Mouse (Mus musculus) CH12.LX (cell line): ENCODE measurements around the gene Sf1. TPM values are rescaled to one million over a fixed set of nuclear protein-coding genes. Genes with fewer than 3 reads are reported as not detected.

ENCODE experiments used
- DNase-seq: peaks from one replicate; pipeline ENCODE4 v3.0.0-alpha.2; 2013; ENCODE audit errors: extremely low read depth
- H3K27ac ChIP-seq: 2 replicates; pipeline ENCODE4 v1.5.1; 2012; ENCODE audit warnings: low read depth, mild to moderate bottlenecking, control low read depth, moderate library complexity; ENCODE audit not compliant: insufficient read depth
- H3K27me3 ChIP-seq: replicated peaks from 2 replicates; pipeline ENCODE3; 2012; ENCODE audit warnings: inconsistent platforms
- H3K36me3 ChIP-seq, 2 experiments: replicated peaks in 1 of 2; 2 replicates each; pipeline versions ENCODE3 to v1.6.1; 2012; ENCODE audit warnings: inconsistent platforms in 1 of 2, low read length in 1 of 2, mild to moderate bottlenecking in 1 of 2, mixed read lengths in 1 of 2, moderate library complexity in 1 of 2; ENCODE audit not compliant: control insufficient read depth in 1 of 2, insufficient read depth in 1 of 2
- H3K4me1 ChIP-seq, 2 experiments: 2 replicates each; pipeline ENCODE4 v1.6.1; 2012; ENCODE audit warnings: inconsistent platforms in 1 of 2, moderate library complexity in 1 of 2; ENCODE audit not compliant: insufficient read depth in 2 of 2, control insufficient read depth in 1 of 2
- H3K4me2 ChIP-seq: 2 replicates; pipeline ENCODE4 v1.6.1; 2012; ENCODE audit warnings: low read depth, mild to moderate bottlenecking, control low read depth; ENCODE audit not compliant: poor library complexity, insufficient read depth, severe bottlenecking
- H3K4me3 ChIP-seq, 3 experiments: fragments of 150-350 bp in 1 of 3; sonication (generic) in 1 of 3; replicated peaks in 1 of 3; 2 replicates each; pipeline versions ENCODE3 to v1.5.1; 2011 to 2012; ENCODE audit warnings: low read depth in 2 of 3, low read length in 2 of 3, mild to moderate bottlenecking in 2 of 3, moderate library complexity in 2 of 3, control low read depth in 1 of 3, improper control_type of control experiment in 1 of 3, inconsistent platforms in 1 of 3, mixed read lengths in 1 of 3; ENCODE audit not compliant: poor library complexity in 1 of 3
- H3K79me2 ChIP-seq: replicated peaks from 2 replicates; pipeline ENCODE4 v1.6.1; 2012; ENCODE audit warnings: mild to moderate bottlenecking, moderate library complexity; ENCODE audit not compliant: control insufficient read depth, poor library complexity, insufficient read depth, severe bottlenecking; ENCODE audit errors: extremely low read depth
- H3K9ac ChIP-seq: 2 replicates; pipeline ENCODE4 v1.6.1; 2012; ENCODE audit warnings: low read depth, mild to moderate bottlenecking, control low read depth, moderate library complexity; ENCODE audit not compliant: insufficient read depth
- H3K9me3 ChIP-seq: replicated peaks from 2 replicates; pipeline ENCODE3; 2012; ENCODE audit warnings: low read length, inconsistent platforms, mixed read lengths
- BHLHE40 ChIP-seq: IDR thresholded peaks from 2 replicates; pipeline ENCODE4 v1.6.1; 2011; ENCODE audit warnings: mild to moderate bottlenecking, low read depth, low read length, improper control_type of control experiment
- CHD1 ChIP-seq: IDR thresholded peaks from 2 replicates; pipeline ENCODE4 v1.6.1; 2012; ENCODE audit warnings: low read depth, low read length, improper control_type of control experiment, inconsistent platforms
- CTCF ChIP-seq, 2 experiments: IDR thresholded peaks in 1 of 2; conservative IDR thresholded peaks in 1 of 2; 2 replicates each; pipeline ENCODE4 v1.5.1; 2011 to 2012; ENCODE audit warnings: low read depth in 2 of 2, low read length in 2 of 2, improper control_type of control experiment in 1 of 2, inconsistent platforms in 1 of 2, mild to moderate bottlenecking in 1 of 2, moderate library complexity in 1 of 2
- EP300 ChIP-seq: IDR thresholded peaks from 2 replicates; pipeline ENCODE4 v1.6.1; 2011; ENCODE audit warnings: low read length, improper control_type of control experiment
- ETS1 ChIP-seq: conservative IDR thresholded peaks from 2 replicates; pipeline ENCODE4 v1.6.1; 2012; ENCODE audit warnings: low read depth, mild to moderate bottlenecking, inconsistent platforms, low read length, improper control_type of control experiment, moderate library complexity
- HCFC1 ChIP-seq: IDR thresholded peaks from 2 replicates; pipeline ENCODE4 v1.6.1; 2012; ENCODE audit warnings: low read depth, mild to moderate bottlenecking, inconsistent platforms, low read length, improper control_type of control experiment
- JUND ChIP-seq: conservative IDR thresholded peaks from 2 replicates; pipeline ENCODE4 v1.6.1; 2011; ENCODE audit warnings: low read depth, low read length, improper control_type of control experiment
- MAFK ChIP-seq: IDR thresholded peaks from 2 replicates; pipeline ENCODE4 v1.6.1; 2011; ENCODE audit warnings: low read length, improper control_type of control experiment; ENCODE audit not compliant: insufficient replicate concordance
- MAX ChIP-seq: IDR thresholded peaks from 2 replicates; pipeline ENCODE4 v1.6.1; 2011; ENCODE audit warnings: low read length, improper control_type of control experiment
- MEF2A ChIP-seq: IDR thresholded peaks from 2 replicates; pipeline ENCODE4 v1.6.1; 2014; ENCODE audit warnings: low read depth, mild to moderate bottlenecking, inconsistent platforms, low read length, improper control_type of control experiment, borderline replicate concordance
- MXI1 ChIP-seq: IDR thresholded peaks from 2 replicates; pipeline ENCODE4 v1.6.1; 2011; ENCODE audit warnings: mild to moderate bottlenecking, low read depth, low read length, improper control_type of control experiment
- NELFE ChIP-seq: IDR thresholded peaks from 2 replicates; pipeline ENCODE4 v1.6.1; 2011; ENCODE audit warnings: low read depth, low read length, improper control_type of control experiment
- NRF1 ChIP-seq: IDR thresholded peaks from 2 replicates; pipeline ENCODE4 v1.6.1; 2014; ENCODE audit warnings: low read depth, mild to moderate bottlenecking, inconsistent platforms, low read length, improper control_type of control experiment, moderate library complexity
- RAD21 ChIP-seq: IDR thresholded peaks from 2 replicates; pipeline ENCODE4 v1.6.1; 2011; ENCODE audit warnings: low read depth, mild to moderate bottlenecking, low read length, improper control_type of control experiment, moderate library complexity
- RCOR1 ChIP-seq: conservative IDR thresholded peaks from 2 replicates; pipeline ENCODE4 v1.6.1; 2012; ENCODE audit warnings: low read depth, mild to moderate bottlenecking, inconsistent platforms, low read length, improper control_type of control experiment
- SIN3A ChIP-seq: IDR thresholded peaks from 2 replicates; pipeline ENCODE4 v1.6.1; 2012; ENCODE audit warnings: low read length, improper control_type of control experiment, inconsistent platforms
- TBP ChIP-seq: conservative IDR thresholded peaks from 2 replicates; pipeline ENCODE4 v1.6.1; 2011; ENCODE audit warnings: low read depth, low read length, improper control_type of control experiment
- TCF12 ChIP-seq: IDR thresholded peaks from 2 replicates; pipeline ENCODE4 v1.6.1; 2014; ENCODE audit warnings: low read depth, mild to moderate bottlenecking, inconsistent platforms, low read length, improper control_type of control experiment
- UBTF ChIP-seq: IDR thresholded peaks from 2 replicates; pipeline ENCODE4 v1.6.1; 2012; ENCODE audit warnings: low read depth, mild to moderate bottlenecking, inconsistent platforms, low read length, improper control_type of control experiment, moderate library complexity
- USF1 ChIP-seq: IDR thresholded peaks from 2 replicates; pipeline ENCODE4 v1.6.1; 2014; ENCODE audit warnings: low read depth, mild to moderate bottlenecking, inconsistent platforms, low read length, improper control_type of control experiment
- USF2 ChIP-seq: conservative IDR thresholded peaks from 2 replicates; pipeline ENCODE4 v1.6.1; 2011; ENCODE audit warnings: low read depth, low read length, improper control_type of control experiment
- ZKSCAN1 ChIP-seq: IDR thresholded peaks from 2 replicates; pipeline ENCODE4 v1.6.1; 2012; ENCODE audit warnings: low read depth, inconsistent platforms, low read length, improper control_type of control experiment, borderline replicate concordance
- ZMIZ1 ChIP-seq: IDR thresholded peaks from 2 replicates; pipeline ENCODE4 v1.6.1; 2012; ENCODE audit warnings: low read depth, mild to moderate bottlenecking, inconsistent platforms, low read length, improper control_type of control experiment
- dilution Hi-C: fragments of 300-500 bp; cut with MboI; formaldehyde crosslinking; loops from 2 replicates; pipeline ENCODE4 v1.14.3; 2020; ENCODE audit warnings: low sequenced_read_pairs; ENCODE audit not compliant: extremely low pct_unique_long_range_greater_than_20kb, extremely low pct_ligation_motif_present
- in situ Hi-C: fragments of 300-500 bp; cut with MboI; formaldehyde crosslinking; loops from 3 replicates; pipeline ENCODE4 v1.14.3; 2019; ENCODE audit warnings: low sequenced_read_pairs, low pct_ligation_motif_present, low pct_unique_long_range_greater_than_20kb, mixed read lengths
- polyA plus RNA-seq: library from polyadenylated mRNA; unstranded; fragments of >175 nt; gene quantifications from 2 replicates; pipeline ENCODE4 v1.2.1, GENCODE M21; 2012; ENCODE audit warnings: low read depth; ENCODE audit not compliant: insufficient read length
- total RNA-seq, 2 experiments: library from RNA; depleted of rRNA; stranded (reverse); fragments of 300-350 nt in 1 of 2; fragments of >200 nt in 1 of 2; gene quantifications; 2 replicates each; pipeline ENCODE4 v1.2.3; 2012 to 2014

The Sf1 gene
- total and polyA plus RNA-seq, 3 experiments, result 54.5 to 251 (median 70.4) TPM

DNA sequence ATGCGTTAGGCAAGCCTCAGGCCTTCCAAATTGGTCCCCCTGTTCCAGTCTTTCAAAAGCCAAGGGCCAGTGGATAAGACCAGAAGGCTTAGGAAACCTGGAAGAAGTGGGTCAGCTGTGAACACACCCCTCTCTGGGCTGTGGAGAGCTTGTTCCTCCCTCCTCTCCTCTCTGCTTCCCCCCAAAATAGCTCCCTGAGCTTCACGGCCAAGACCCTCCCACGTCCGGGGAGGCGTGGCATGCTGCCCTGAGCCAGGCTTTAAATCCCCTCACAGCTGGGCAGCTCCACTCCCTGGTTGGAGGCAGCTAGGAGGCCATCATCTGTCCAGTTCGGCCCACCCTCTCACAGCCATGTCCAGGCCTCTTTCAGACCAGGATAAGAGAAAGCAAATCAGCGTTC, 20.6 kb downstream of the Sf1 start, which contains the start of gene Pygm:
Gene Pygm (plus strand): TSS at position 272 of the 400 bp plus-strand sequence.
- Histone ChIP-seq H3K9ac (no peak within 1 kb of the TSS), H3K9me3 (no peaks in the 10 kb centered on the region), H3K27me3 (no peaks in the 10 kb centered on the region), H3K4me3 (no peak within 1 kb of the TSS), H3K36me3 (peaks cover 9 to 36% of the 10 kb centered on the region in 2 experiments), H3K27ac (no peak within 1 kb of the TSS), H3K79me2 (no peaks in the 10 kb centered on the region), H3K4me2 (no peak within 1 kb of the TSS), H3K4me1 (peaks cover 2 to 12% of the 10 kb centered on the region in 2 experiments; a peak in 2 of 4 replicates)
- no peak for TF ChIP-seq MXI1
- no peak for TF ChIP-seq USF1
- TF ChIP-seq ZMIZ1, result no peak
- no peak for TF ChIP-seq SIN3A
- no peak for TF ChIP-seq MEF2A
- TF ChIP-seq EP300, result no peak
- no peak for TF ChIP-seq NELFE
- no peak for TF ChIP-seq USF2
- no peak for TF ChIP-seq RCOR1
- TF ChIP-seq JUND, result no peak
- TF ChIP-seq RAD21, result no peak
- in situ Hi-C loops (no loop called here), dilution Hi-C loops (no loop called here)
- no peak for DNase-seq

- H3K36me3 ChIP-seq, result peaks cover 3 to 38% of the 10 kb centered on the region in 2 experiments
- H3K79me2 ChIP-seq, result no peaks in the 10 kb centered on the region
- H3K27me3 ChIP-seq, result no peaks in the 10 kb centered on the region
- H3K27ac ChIP-seq, result no peak overlapping the region
- H3K9me3 ChIP-seq, result no peaks in the 10 kb centered on the region
- DNase-seq, result no peak
- in situ Hi-C loops (no loop called here), dilution Hi-C loops (no loop called here)
- no peak overlapping the region for H3K4me2 ChIP-seq
- H3K4me1 ChIP-seq, result peaks cover 8 to 12% of the 10 kb centered on the region in 2 experiments
- H3K9ac ChIP-seq, result no peak overlapping the region
- no peak overlapping the region for H3K4me3 ChIP-seq
- TF ChIP-seq BHLHE40, result no peak
- no peak for TF ChIP-seq UBTF
- no peak for TF ChIP-seq HCFC1
- no peak for TF ChIP-seq USF1
- TF ChIP-seq ZKSCAN1, result no peak
- no peak for TF ChIP-seq CHD1
- TF ChIP-seq TCF12, result no peak
- TF ChIP-seq RCOR1, result no peak
- TF ChIP-seq USF2, result no peak
- TF ChIP-seq RAD21, result no peak
- no peak for TF ChIP-seq TBP
- TF ChIP-seq ETS1, result no peak
- no peak for TF ChIP-seq CTCF (conservative IDR thresholded peaks at IDR 0.05 in 1 of 2, IDR thresholded peaks at IDR 0.05 in 1 of 2; ENCODE audit: low read depth in 2 of 2, low read length in 2 of 2)
- no peak for TF ChIP-seq NRF1
- TF ChIP-seq MAFK, result no peak
- TF ChIP-seq JUND, result no peak
- no peak for TF ChIP-seq MEF2A
- no peak for TF ChIP-seq MAX
- TF ChIP-seq, all 38 proteins: peak for 0
These were observed 21.5 kb downstream of the Sf1 start for GRCm38 (mm10) chr19:6384954-6385353.
